Comparison of ENCODE assay signal across 8 mouse cellular contexts in the genomic region with DNA sequence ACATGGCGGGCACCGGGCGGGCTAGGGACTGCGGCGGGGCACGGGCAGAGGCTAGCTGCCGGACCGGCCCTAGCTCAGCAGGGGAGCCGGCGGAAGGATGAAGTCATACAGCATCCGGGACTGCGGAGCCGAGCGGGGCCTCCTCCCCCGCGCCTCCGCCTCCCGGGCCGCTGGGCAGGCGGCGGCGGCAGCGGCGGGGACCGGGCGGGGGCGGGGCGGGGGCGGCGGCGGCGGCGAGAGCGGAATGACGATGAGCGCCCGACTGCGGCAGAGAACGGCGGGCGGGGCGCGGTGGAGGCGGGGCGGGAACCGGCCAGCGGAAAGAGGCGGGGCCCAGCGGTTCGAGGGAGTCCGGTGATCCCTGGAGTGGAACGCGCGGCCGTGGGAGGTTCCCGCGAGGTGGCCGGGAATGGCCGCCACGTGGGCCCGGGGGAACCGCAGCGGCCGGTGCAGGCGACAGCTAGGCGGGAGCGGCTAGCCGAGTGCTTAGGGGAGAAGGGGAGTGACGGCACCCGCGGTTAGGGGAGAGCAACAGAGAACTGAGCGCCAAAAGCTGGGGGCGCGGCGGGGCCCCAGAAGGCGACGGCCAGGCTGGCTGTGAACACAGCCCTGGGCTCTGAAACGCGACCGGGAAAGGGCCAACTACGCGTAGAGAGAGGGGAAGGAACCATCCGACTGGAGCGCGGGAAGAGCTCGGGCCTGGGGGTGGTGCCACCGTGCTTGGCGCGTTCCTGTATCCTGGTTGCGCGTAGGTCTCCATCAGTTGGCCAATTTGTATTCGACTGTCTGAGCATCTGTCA. TPM values are rescaled to one million over a fixed set of nuclear protein-coding genes. Genes with fewer than 3 reads are reported as not detected.
DNase-seq lines count a peak whose midpoint lies in the region; ATAC-seq and TF ChIP-seq lines count a peak whose summit lies in the region.
"Had no signal": no experiment of that assay in that cellular context is flagged by ENCODE, and none has a peak within 500 bp of the region (broad histone marks: within the 10 kb centered on the region; RNA-seq: fewer than 3 reads in every experiment).

Camk2n2 (minus strand) TSS at position 97 of the 800 bp plus-strand sequence.

- DNase-seq in ZHBTc4 (ENCODE audit: low read depth, low spot score): peak; percentile 60
- peak; percentile 87 to 88 for DNase-seq in cerebellum, adult 2 months
- DNase-seq in hindbrain, embryonic 11.5 days (ENCODE audit: low spot score): peak; percentile 73
- DNase-seq in left cerebral cortex, adult 2 months (ENCODE audit: extremely low spot score in 1 of 2, low spot score in 2 of 2): peak; percentile 68
- DNase-seq in lung, postnatal 36 days: peak; percentile 75
- peak; percentile 64 to 72 for DNase-seq in right cerebral cortex, postnatal 10 days (ENCODE audit: low spot score in 2 of 2)

- peak within 1 kb of the TSS; percentile 72 for H3K9ac ChIP-seq in forebrain, embryonic 16.5 days (replicated peaks; ENCODE audit: low read depth, low read length)
- H3K9ac ChIP-seq in hindbrain, embryonic 11.5 days (ENCODE audit: low read depth, low read length): peak within 1 kb of the TSS; percentile 86

- peak; percentile 62 for ATAC-seq in forebrain, embryonic 16.5 days
- ATAC-seq in hindbrain, embryonic 11.5 days (ENCODE audit: low FRiP score): peak; percentile 65

- peak within 1 kb of the TSS; percentile 92 for H3K4me2 ChIP-seq in forebrain, embryonic 16.5 days (ENCODE audit: low read length)
- peak within 1 kb of the TSS; percentile 98 for H3K4me2 ChIP-seq in hindbrain, embryonic 11.5 days (replicated peaks; ENCODE audit: low read depth, low read length)

- H3K27ac ChIP-seq in cerebellum, adult 2 months (ENCODE audit: insufficient read depth, low read length): peak within 1 kb of the TSS; percentile 87
- H3K27ac ChIP-seq in forebrain, embryonic 16.5 days (ENCODE audit: low read length): peak within 1 kb of the TSS; percentile 92
- peak within 1 kb of the TSS; percentile 91 for H3K27ac ChIP-seq in hindbrain, embryonic 11.5 days (ENCODE audit: low read depth, low read length)
- H3K27ac ChIP-seq in left cerebral cortex, adult 2 months: peak within 1 kb of the TSS; percentile 85

- no peaks in the 10 kb centered on the region for H3K27me3 ChIP-seq in cerebellum, adult 2 months (ENCODE audit: control insufficient read depth, insufficient read depth, low read length)
- no peaks in the 10 kb centered on the region for H3K27me3 ChIP-seq in forebrain, embryonic 16.5 days (replicated peaks; ENCODE audit: control insufficient read depth, insufficient read depth, low read length)
- no peaks in the 10 kb centered on the region; the same call in 1 of the 2 replicates for H3K27me3 ChIP-seq in hindbrain, embryonic 11.5 days (ENCODE audit: control insufficient read depth, insufficient read depth, low read length)

- no peak for TF ChIP-seq CTCF in cerebellum, adult 2 months (IDR thresholded peaks at IDR 0.05; ENCODE audit: borderline replicate concordance, insufficient read depth, low read depth, low read length)
- TF ChIP-seq CTCF in left cerebral cortex, adult 2 months (IDR thresholded peaks at IDR 0.05): no peak

- intact Hi-C loops in left cerebral cortex, adult 2 months (cut with DNase I): loop anchor here (5.0 kb wide), 1 partner anchor 124 kb away; the partner anchor contains the start of gene Eif2b5

- no peaks in the 10 kb centered on the region for H3K36me3 ChIP-seq in forebrain, embryonic 16.5 days (ENCODE audit: control insufficient read depth, insufficient read depth)
- H3K36me3 ChIP-seq in hindbrain, embryonic 11.5 days (ENCODE audit: control insufficient read depth, insufficient read depth, low read length): no peaks in the 10 kb centered on the region

- peak; percentile 32; the same call in 1 of the 2 replicates for TF ChIP-seq POLR2A in cerebellum, adult 2 months (IDR thresholded peaks at IDR 0.05; ENCODE audit: borderline replicate concordance, insufficient read depth, low read length)

- 1% methylated on average over 74 of the region's 92 CpGs for WGBS in cerebellum, adult 2 months
- WGBS in forebrain, embryonic 16.5 days: under 1% methylated on average over 63 of the region's 92 CpGs
- under 1% methylated on average over 60 of the region's 92 CpGs for WGBS in hindbrain, embryonic 11.5 days

- H3K9me3 ChIP-seq in forebrain, embryonic 16.5 days (ENCODE audit: control insufficient read depth, low read length): no peaks in the 10 kb centered on the region
- H3K9me3 ChIP-seq in hindbrain, embryonic 11.5 days (ENCODE audit: control insufficient read depth, low read length): no peaks in the 10 kb centered on the region

- peak within 1 kb of the TSS; percentile 91 for H3K4me3 ChIP-seq in cerebellum, adult 2 months (replicated peaks; ENCODE audit: insufficient read depth, low read depth, low read length)
- peak within 1 kb of the TSS; percentile 78 for H3K4me3 ChIP-seq in forebrain, embryonic 16.5 days (replicated peaks; ENCODE audit: low read length)
- H3K4me3 ChIP-seq in hindbrain, embryonic 11.5 days (ENCODE audit: low read depth, low read length): peak within 1 kb of the TSS; percentile 74
- H3K4me3 ChIP-seq in left cerebral cortex, adult 2 months: peak within 1 kb of the TSS; percentile 80

- peaks cover 4% of the 10 kb centered on the region; the same call in 1 of the 2 replicates for H3K4me1 ChIP-seq in cerebellum, adult 2 months (ENCODE audit: control insufficient read depth, insufficient read depth, low read length)
- peaks cover 16% of the 10 kb centered on the region for H3K4me1 ChIP-seq in forebrain, embryonic 16.5 days (replicated peaks; ENCODE audit: control insufficient read depth, insufficient read depth, low read length)
- peaks cover 9% of the 10 kb centered on the region; the same call in 1 of the 2 replicates for H3K4me1 ChIP-seq in hindbrain, embryonic 11.5 days (replicated peaks; ENCODE audit: control insufficient read depth, insufficient read depth, low read length)

RNA-seq across cellular contexts. Expression of gene Camk2n2, which starts in this region (rescaled TPM):
- polyA plus RNA-seq in cerebellum, adult 2 months (2012; rRNA removed): 230 and 239 TPM in 2 replicates
- polyA plus RNA-seq in forebrain, embryonic 16.5 days (2015; fragmentation: Nextera tagmentation; extraction: Ambion mirVana): 18.8 and 22.5 TPM in 2 replicates
- polyA plus RNA-seq in hindbrain, embryonic 11.5 days (2014; fragmentation: Nextera tagmentation; extraction: Ambion mirVana): 6.0 and 6.2 TPM in 2 replicates
- 100 to 1,000 TPM; 178 to 192 TPM for total RNA-seq in left cerebral cortex, adult 2 months (2021)
- total RNA-seq: neutrophil, adult 5-6 weeks had no signal

Comparison
In these comparisons a context has a peak if more than half of its experiments do, and no peak if none do; other contexts are left out.
1. Peak in every context shown above with its lines: DNase-seq, ATAC-seq, H3K4me3 ChIP-seq and H3K27ac ChIP-seq.